8 mouse cellular contexts compared by ENCODE assay signal in genomic region chr15:98831684-98832035, GRCm38 (mm10). TPM values are rescaled to one million over a fixed set of nuclear protein-coding genes. Genes with fewer than 3 reads are reported as not detected.
DNase-seq lines count a peak whose midpoint lies in the region; ATAC-seq and TF ChIP-seq lines count a peak whose summit lies in the region.

No protein-coding gene starts in this region.

- no peak for DNase-seq in heart, adult 11 months
- no peak for DNase-seq in midbrain, embryonic 14.5 days
- no peak for DNase-seq in spleen, postnatal 36 days (ENCODE audit: low spot score in 2 of 2)
- no peak for DNase-seq in spleen, postnatal 10 days (ENCODE audit: low spot score in 2 of 2)
- DNase-seq in urinary bladder, adult 18-20 months (ENCODE audit: low spot score in 2 of 2), result no peak

- H3K4me1 ChIP-seq in heart, embryonic 16.5 days (ENCODE audit: control insufficient read depth, insufficient read depth, low read length), result peaks cover 36% of the 10 kb centered on the region
- peaks cover 15% of the 10 kb centered on the region; the same call in 1 of the 2 replicates for H3K4me1 ChIP-seq in bone marrow macrophage, adult 2 months (ENCODE audit: control insufficient read depth, insufficient read depth, low read length)
- peaks cover 11% of the 10 kb centered on the region for H3K4me1 ChIP-seq in hindbrain, embryonic 15.5 days (replicated peaks)
- peaks cover 8% of the 10 kb centered on the region; the same call in 1 of the 2 replicates for H3K4me1 ChIP-seq in midbrain, embryonic 14.5 days (ENCODE audit: control insufficient read depth, insufficient read depth, low read length)

- H3K27ac ChIP-seq in heart, embryonic 16.5 days (ENCODE audit: low read length), result peak overlapping the region; percentile 100
- peak overlapping the region; percentile 85 for H3K27ac ChIP-seq in bone marrow macrophage, adult 2 months (ENCODE audit: insufficient read depth, low read depth, low read length)
- peak overlapping the region; percentile 89 for H3K27ac ChIP-seq in hindbrain, embryonic 15.5 days (replicated peaks)
- peak overlapping the region; percentile 83 for H3K27ac ChIP-seq in midbrain, embryonic 14.5 days (replicated peaks; ENCODE audit: low read depth, low read length)

- H3K27me3 ChIP-seq in heart, embryonic 16.5 days (ENCODE audit: control insufficient read depth, insufficient read depth, low read length), result no peaks in the 10 kb centered on the region
- no peaks in the 10 kb centered on the region for H3K27me3 ChIP-seq in hindbrain, embryonic 15.5 days
- H3K27me3 ChIP-seq in midbrain, embryonic 14.5 days (ENCODE audit: control insufficient read depth, insufficient read depth, low read length), result no peaks in the 10 kb centered on the region

- peak overlapping the region; percentile 87 for H3K4me3 ChIP-seq in heart, embryonic 16.5 days (ENCODE audit: low read length)
- peak overlapping the region; percentile 47 for H3K4me3 ChIP-seq in bone marrow macrophage, adult 2 months (ENCODE audit: insufficient read depth, low read length)
- H3K4me3 ChIP-seq in hindbrain, embryonic 15.5 days, result peak overlapping the region; percentile 75
- peak overlapping the region; percentile 69 for H3K4me3 ChIP-seq in midbrain, embryonic 14.5 days (replicated peaks; ENCODE audit: low read depth, low read length)

- peak overlapping the region; percentile 72 for H3K4me2 ChIP-seq in heart, embryonic 16.5 days (ENCODE audit: low read depth, low read length)
- H3K4me2 ChIP-seq in hindbrain, embryonic 15.5 days, result peak overlapping the region; percentile 63
- H3K4me2 ChIP-seq in midbrain, embryonic 14.5 days (ENCODE audit: low read length), result peak overlapping the region; percentile 79

- 14% methylated on average over 9 of the region's 9 CpGs for WGBS in heart, embryonic 16.5 days
- WGBS in hindbrain, embryonic 15.5 days, result 17% methylated on average over 9 of the region's 9 CpGs
- 19% methylated on average over 9 of the region's 9 CpGs for WGBS in midbrain, embryonic 14.5 days

- no peak for TF ChIP-seq POLR2A in bone marrow macrophage, adult 2 months (IDR thresholded peaks at IDR 0.05; ENCODE audit: borderline replicate concordance, low read depth, low read length)

- TF ChIP-seq CTCF in bone marrow macrophage, adult 2 months (IDR thresholded peaks at IDR 0.05; ENCODE audit: low read depth, low read length), result no peak

- no peaks in the 10 kb centered on the region for H3K9me3 ChIP-seq in heart, embryonic 16.5 days (replicated peaks; ENCODE audit: control insufficient read depth, low read length)
- H3K9me3 ChIP-seq in hindbrain, embryonic 15.5 days, result no peaks in the 10 kb centered on the region
- H3K9me3 ChIP-seq in midbrain, embryonic 14.5 days (ENCODE audit: control insufficient read depth, low read length), result no peaks in the 10 kb centered on the region

- peak overlapping the region; percentile 69 for H3K9ac ChIP-seq in heart, embryonic 16.5 days (ENCODE audit: low read length)
- H3K9ac ChIP-seq in hindbrain, embryonic 15.5 days, result peak overlapping the region; percentile 38; the same call in 1 of the 2 replicates
- H3K9ac ChIP-seq in midbrain, embryonic 14.5 days (replicated peaks; ENCODE audit: low read length), result peak overlapping the region; percentile 71

- ATAC-seq in heart, embryonic 16.5 days (replicated peaks; ENCODE audit: extremely low read depth, insufficient read depth, low FRiP score), result no peak
- peak; percentile 65 for ATAC-seq in hindbrain, embryonic 15.5 days (ENCODE audit: low FRiP score, low read depth)
- peak; percentile 34 for ATAC-seq in midbrain, embryonic 14.5 days (ENCODE audit: low FRiP score, low TSS enrichment)

- H3K36me3 ChIP-seq in heart, embryonic 16.5 days (ENCODE audit: control insufficient read depth, insufficient read depth), result peaks cover 34% of the 10 kb centered on the region
- peaks cover 39% of the 10 kb centered on the region for H3K36me3 ChIP-seq in hindbrain, embryonic 15.5 days
- H3K36me3 ChIP-seq in midbrain, embryonic 14.5 days (ENCODE audit: control insufficient read depth, insufficient read depth, low read length), result peaks cover 39% of the 10 kb centered on the region

RNA-seq across cellular contexts. Expression of gene Prkag1, which starts 0.3 kb away (rescaled TPM):
- 111 and 112 TPM in 2 replicates for polyA plus RNA-seq in heart, embryonic 16.5 days (2015; fragmentation: Nextera tagmentation; extraction: Ambion mirVana)
- 82.3 and 86.6 TPM in 2 replicates for polyA plus RNA-seq in bone marrow macrophage, adult 2 months (2012; ENCODE audit: insufficient read depth, insufficient read length, missing spikeins)
- polyA plus RNA-seq in hindbrain, embryonic 15.5 days (2015; fragmentation: Nextera tagmentation; extraction: Ambion mirVana), result 73.4 and 75.3 TPM in 2 replicates
- polyA plus RNA-seq in midbrain, embryonic 14.5 days (2014; fragmentation: Nextera tagmentation; extraction: Ambion mirVana), result 56.5 and 72.8 TPM in 2 replicates

RNA-seq across cellular contexts. Expression of gene Ddn, which starts 22.4 kb away (rescaled TPM):
- 0.32 and 0.35 TPM in 2 replicates for polyA plus RNA-seq in heart, embryonic 16.5 days (2015; fragmentation: Nextera tagmentation; extraction: Ambion mirVana)
- not detected in 2 replicates for polyA plus RNA-seq in bone marrow macrophage, adult 2 months (2012; ENCODE audit: insufficient read depth, insufficient read length, missing spikeins)
- polyA plus RNA-seq in hindbrain, embryonic 15.5 days (2015; fragmentation: Nextera tagmentation; extraction: Ambion mirVana), result 0.34 and 0.48 TPM in 2 replicates
- polyA plus RNA-seq in midbrain, embryonic 14.5 days (2014; fragmentation: Nextera tagmentation; extraction: Ambion mirVana), result 0.57 and 0.66 TPM in 2 replicates

RNA-seq across cellular contexts. Expression of gene Kmt2d, which starts 39.3 kb away (rescaled TPM):
- 8.5 and 8.6 TPM in 2 replicates for polyA plus RNA-seq in heart, embryonic 16.5 days (2015; fragmentation: Nextera tagmentation; extraction: Ambion mirVana)
- polyA plus RNA-seq in bone marrow macrophage, adult 2 months (2012; ENCODE audit: insufficient read depth, insufficient read length, missing spikeins), result 69.1 and 75.3 TPM in 2 replicates
- polyA plus RNA-seq in hindbrain, embryonic 15.5 days (2015; fragmentation: Nextera tagmentation; extraction: Ambion mirVana), result 10.6 and 11.4 TPM in 2 replicates
- 13.6 and 16.0 TPM in 2 replicates for polyA plus RNA-seq in midbrain, embryonic 14.5 days (2014; fragmentation: Nextera tagmentation; extraction: Ambion mirVana)

RNA-seq across cellular contexts. Expression of gene Wnt1, which starts 42.0 kb away (rescaled TPM):
- not detected in 2 replicates for polyA plus RNA-seq in heart, embryonic 16.5 days (2015; fragmentation: Nextera tagmentation; extraction: Ambion mirVana)
- polyA plus RNA-seq in bone marrow macrophage, adult 2 months (2012; ENCODE audit: insufficient read depth, insufficient read length, missing spikeins), result not detected in 2 replicates
- polyA plus RNA-seq in hindbrain, embryonic 15.5 days (2015; fragmentation: Nextera tagmentation; extraction: Ambion mirVana), result 1.9 and 2.5 TPM in 2 replicates
- polyA plus RNA-seq in midbrain, embryonic 14.5 days (2014; fragmentation: Nextera tagmentation; extraction: Ambion mirVana), result 1.3 and 4.1 TPM in 2 replicates

RNA-seq across cellular contexts. Expression of gene Wnt10b, which starts 53.7 kb away (rescaled TPM):
- 0.28 and 0.44 TPM in 2 replicates for polyA plus RNA-seq in heart, embryonic 16.5 days (2015; fragmentation: Nextera tagmentation; extraction: Ambion mirVana)
- polyA plus RNA-seq in bone marrow macrophage, adult 2 months (2012; ENCODE audit: insufficient read depth, insufficient read length, missing spikeins), result not detected in 2 replicates
- polyA plus RNA-seq in hindbrain, embryonic 15.5 days (2015; fragmentation: Nextera tagmentation; extraction: Ambion mirVana), result not detected in 2 replicates
- not detected in 2 replicates for polyA plus RNA-seq in midbrain, embryonic 14.5 days (2014; fragmentation: Nextera tagmentation; extraction: Ambion mirVana)
